Mouse (Mus musculus): ENCODE measurements around the gene Atp13a4. TPM values are rescaled to one million over a fixed set of nuclear protein-coding genes. Genes with fewer than 3 reads are reported as not detected.

The Atp13a4 gene
- polyA plus RNA-seq, 1 experiment: not detected

DNA sequence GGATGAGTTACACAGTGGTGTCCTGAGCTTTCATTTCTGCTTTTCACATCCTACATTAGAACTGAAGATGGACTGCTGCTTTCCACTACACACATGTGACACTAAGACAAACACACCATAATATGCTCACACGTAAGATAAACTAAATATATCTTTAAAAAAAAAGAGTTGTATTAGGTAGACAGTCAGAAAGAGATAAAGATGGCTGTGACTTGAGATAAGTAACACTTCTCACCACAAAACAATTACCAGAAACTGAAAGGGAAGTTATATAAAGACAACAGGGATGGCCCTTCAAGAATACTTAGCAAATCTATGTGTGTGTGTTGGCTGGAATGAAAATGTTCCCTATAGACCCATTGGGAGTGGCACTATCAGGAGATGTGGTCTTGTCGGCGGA is 34.8 kb downstream of the Atp13a4 start:
- H3K27ac ChIP-seq (ENCODE audit: insufficient read depth, low read depth, low read length): no peak overlapping the region
- no peak overlapping the region for H3K4me3 ChIP-seq (ENCODE audit: insufficient read depth, low read depth, low read length)
- no peaks in the 10 kb centered on the region for H3K4me1 ChIP-seq (ENCODE audit: control insufficient read depth, insufficient read depth, low read length)
- WGBS: 94% methylated on average over 3 of the region's 3 CpGs
- TF ChIP-seq POLR2A (IDR thresholded peaks at IDR 0.05; ENCODE audit: insufficient read depth, low read depth, low read length): no peak
- TF ChIP-seq CTCF (IDR thresholded peaks at IDR 0.05; ENCODE audit: insufficient read depth, low read depth, low read length): no peak

DNA sequence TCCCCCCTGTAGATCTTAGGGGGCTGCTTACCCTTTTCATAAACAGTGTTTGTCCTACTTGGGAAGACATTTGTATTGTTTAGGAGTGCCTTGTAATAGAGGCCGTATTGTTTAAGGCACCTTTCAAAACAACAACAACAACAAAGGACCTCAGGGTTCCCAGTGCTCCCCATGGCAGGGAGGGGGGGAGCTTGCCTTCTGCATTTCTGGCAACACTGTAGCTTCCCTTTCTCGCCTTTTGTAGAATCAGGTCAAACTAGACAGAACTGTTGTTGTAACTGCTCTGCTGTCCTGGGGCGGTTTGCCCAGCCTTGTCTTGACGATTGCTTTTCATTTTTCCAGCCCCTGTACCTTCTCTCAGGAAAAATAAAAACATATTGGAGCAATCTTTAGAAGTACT is 40.0 kb downstream of the Atp13a4 start:
- TF ChIP-seq POLR2A (IDR thresholded peaks at IDR 0.05; ENCODE audit: insufficient read depth, low read depth, low read length) (no peak), CTCF (IDR thresholded peaks at IDR 0.05; ENCODE audit: insufficient read depth, low read depth, low read length) (no peak)
- Histone ChIP-seq H3K27ac (ENCODE audit: insufficient read depth, low read depth, low read length) (no peak overlapping the region), H3K4me3 (ENCODE audit: insufficient read depth, low read depth, low read length) (no peak overlapping the region), H3K4me1 (ENCODE audit: control insufficient read depth, insufficient read depth, low read length) (no peaks in the 10 kb centered on the region)
- WGBS: 61% methylated on average over 4 of the region's 4 CpGs

DNA sequence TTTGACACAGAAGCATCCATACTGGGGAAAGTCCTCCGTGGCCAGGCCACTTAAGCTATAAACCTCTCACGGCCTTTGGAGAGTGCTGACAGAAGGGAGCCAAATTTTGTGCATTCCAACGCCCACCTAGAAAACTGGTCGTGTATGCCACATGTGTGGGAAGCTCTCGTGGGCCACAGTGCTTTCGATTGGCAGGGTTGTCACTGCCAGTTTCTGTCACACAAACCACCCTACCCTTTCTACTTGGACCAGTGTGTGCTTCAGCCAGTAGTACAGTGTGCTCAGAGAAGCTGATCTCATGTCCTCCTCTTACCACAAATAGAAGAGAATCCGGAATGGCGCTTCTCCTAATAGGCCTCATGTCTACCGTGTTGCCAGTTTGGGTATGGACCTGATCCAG is 40.5 kb downstream of the Atp13a4 start:
- no peak overlapping the region for H3K27ac ChIP-seq (ENCODE audit: insufficient read depth, low read depth, low read length)

DNA sequence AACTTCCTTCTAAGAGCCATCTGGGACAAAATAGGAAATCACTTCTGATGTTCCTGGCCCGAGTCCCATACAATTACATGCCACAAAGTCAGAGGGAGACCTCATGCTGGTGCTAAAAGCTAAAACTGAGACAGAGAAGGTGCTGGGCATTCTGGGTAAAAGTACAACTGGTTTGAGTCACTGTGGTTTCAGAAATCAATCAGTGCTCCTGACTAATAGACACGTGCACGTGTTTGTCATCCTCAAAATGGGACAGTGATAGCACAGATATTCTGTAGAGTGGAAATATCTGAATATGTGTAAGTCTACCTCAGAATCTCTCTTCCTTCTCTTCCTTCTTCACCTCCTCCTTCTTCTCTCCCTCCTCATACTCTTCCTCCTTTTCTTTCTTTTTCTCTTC is 53.6 kb downstream of the Atp13a4 start:
- no peak overlapping the region for H3K27ac ChIP-seq (ENCODE audit: insufficient read depth, low read depth, low read length)
- no peaks in the 10 kb centered on the region for H3K4me1 ChIP-seq (ENCODE audit: control insufficient read depth, insufficient read depth, low read length)
- no peak overlapping the region for H3K4me3 ChIP-seq (ENCODE audit: insufficient read depth, low read depth, low read length)
- WGBS: 88% methylated on average over 3 of the region's 3 CpGs
- no peak for TF ChIP-seq CTCF (IDR thresholded peaks at IDR 0.05; ENCODE audit: insufficient read depth, low read depth, low read length)
- no peak for TF ChIP-seq POLR2A (IDR thresholded peaks at IDR 0.05; ENCODE audit: insufficient read depth, low read depth, low read length)

More for the DNA sequence above, 40.5 kb downstream of the Atp13a4 start:
- no peak overlapping the region for H3K4me3 ChIP-seq (ENCODE audit: insufficient read depth, low read depth, low read length)
- H3K4me1 ChIP-seq (ENCODE audit: control insufficient read depth, insufficient read depth, low read length): no peaks in the 10 kb centered on the region
- TF ChIP-seq CTCF (IDR thresholded peaks at IDR 0.05; ENCODE audit: insufficient read depth, low read depth, low read length) (no peak), POLR2A (IDR thresholded peaks at IDR 0.05; ENCODE audit: insufficient read depth, low read depth, low read length) (no peak)
- 80% methylated on average over 9 of the region's 9 CpGs for WGBS

DNA sequence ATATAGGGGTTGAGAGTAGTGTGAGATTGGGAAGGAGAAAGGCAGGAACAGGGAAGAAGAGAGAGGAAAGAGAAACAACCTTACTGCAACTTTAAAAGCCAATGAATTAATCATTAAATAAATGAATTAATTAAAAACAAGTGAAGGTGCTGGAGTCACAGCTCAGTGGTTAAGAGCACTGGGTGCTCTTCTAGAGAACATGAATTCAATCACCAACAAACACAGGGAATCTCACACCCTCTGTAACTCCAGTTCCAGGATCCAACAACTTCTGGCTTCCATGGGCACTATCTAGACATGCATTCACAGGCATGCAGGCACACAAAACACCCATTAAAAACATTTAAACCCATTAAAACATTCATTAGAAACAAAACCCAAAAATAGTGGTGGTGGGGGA is 63.2 kb downstream of the Atp13a4 start:
- H3K4me1 ChIP-seq (ENCODE audit: control insufficient read depth, insufficient read depth, low read length): no peaks in the 10 kb centered on the region
- no peak for TF ChIP-seq CTCF (IDR thresholded peaks at IDR 0.05; ENCODE audit: insufficient read depth, low read depth, low read length)
- no peak for TF ChIP-seq POLR2A (IDR thresholded peaks at IDR 0.05; ENCODE audit: insufficient read depth, low read depth, low read length)
- no peak overlapping the region for H3K4me3 ChIP-seq (ENCODE audit: insufficient read depth, low read depth, low read length)
- no peak overlapping the region for H3K27ac ChIP-seq (ENCODE audit: insufficient read depth, low read depth, low read length)

DNA sequence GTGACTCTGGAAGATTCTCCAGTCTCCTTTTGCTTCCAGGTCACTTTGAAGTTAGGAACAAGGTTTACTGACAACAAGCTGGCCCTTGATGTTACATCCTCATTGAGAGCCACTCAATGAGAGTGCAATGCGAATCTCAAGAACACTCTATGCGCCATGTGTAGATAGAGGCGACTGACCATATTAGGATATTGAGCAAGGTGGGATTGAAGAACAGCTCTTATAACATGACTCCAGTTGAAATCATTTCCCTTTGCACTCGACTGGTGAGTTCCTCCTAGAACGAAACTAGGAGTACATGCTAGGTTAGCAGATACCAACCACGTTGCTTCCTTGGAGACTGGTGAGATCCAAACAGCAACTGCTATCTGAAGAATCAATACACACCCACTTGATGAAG is 64.3 kb downstream of the Atp13a4 start:
- Histone ChIP-seq H3K4me1 (ENCODE audit: control insufficient read depth, insufficient read depth, low read length) (no peaks in the 10 kb centered on the region), H3K27ac (ENCODE audit: insufficient read depth, low read depth, low read length) (no peak overlapping the region), H3K4me3 (ENCODE audit: insufficient read depth, low read depth, low read length) (no peak overlapping the region)
- TF ChIP-seq CTCF (IDR thresholded peaks at IDR 0.05; ENCODE audit: insufficient read depth, low read depth, low read length): no peak
- no peak for TF ChIP-seq POLR2A (IDR thresholded peaks at IDR 0.05; ENCODE audit: insufficient read depth, low read depth, low read length)
- 93% methylated on average over 6 of the region's 6 CpGs for WGBS

DNA sequence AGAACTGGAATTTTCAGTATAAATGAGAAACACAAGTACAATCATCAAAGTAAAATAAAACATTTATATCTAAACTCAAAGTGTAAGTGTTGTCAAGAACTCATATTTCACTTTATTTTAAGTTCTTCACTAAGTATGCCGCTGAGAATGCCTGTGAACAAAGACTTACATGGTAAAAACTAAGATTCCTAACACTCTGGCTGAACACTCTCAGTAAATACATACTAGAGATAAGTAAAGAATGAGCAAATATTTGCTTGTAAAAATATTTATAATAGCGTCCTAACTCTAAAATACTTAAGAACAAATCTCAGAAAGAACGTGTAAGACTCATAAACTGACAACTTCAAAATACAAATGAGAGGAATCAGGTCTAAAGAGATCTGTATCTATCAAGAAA is 80.9 kb downstream of the Atp13a4 start:
- Histone ChIP-seq H3K4me3 (ENCODE audit: insufficient read depth, low read depth, low read length) (no peak overlapping the region), H3K4me1 (ENCODE audit: control insufficient read depth, insufficient read depth, low read length) (no peaks in the 10 kb centered on the region), H3K27ac (ENCODE audit: insufficient read depth, low read depth, low read length) (no peak overlapping the region)
- TF ChIP-seq CTCF (IDR thresholded peaks at IDR 0.05; ENCODE audit: insufficient read depth, low read depth, low read length) (no peak), POLR2A (IDR thresholded peaks at IDR 0.05; ENCODE audit: insufficient read depth, low read depth, low read length) (no peak)
- 87% methylated on average over 3 of the region's 3 CpGs for whole genome bisulfite sequencing

DNA sequence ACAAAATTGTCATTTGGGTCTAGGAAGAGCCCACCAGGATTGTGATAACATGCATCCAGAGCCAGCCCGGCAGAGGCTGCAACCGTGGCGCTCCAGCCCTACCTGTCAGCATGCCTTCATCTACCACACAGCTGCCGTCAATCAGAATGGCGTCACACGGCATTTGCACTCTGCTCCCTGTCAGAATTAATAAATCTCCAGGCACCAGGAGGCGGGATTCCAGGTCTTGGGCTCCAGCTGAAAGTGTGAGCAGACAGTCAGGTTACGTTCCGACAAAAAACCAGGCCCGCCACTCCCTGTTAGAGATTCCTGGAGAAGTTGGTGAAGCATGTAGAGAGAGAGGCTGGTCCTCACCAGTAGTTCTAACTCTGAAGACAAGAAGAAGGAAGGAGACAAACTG is 85.3 kb downstream of the Atp13a4 start:
- H3K4me1 ChIP-seq (ENCODE audit: control insufficient read depth, insufficient read depth, low read length): no peaks in the 10 kb centered on the region
- no peak overlapping the region for H3K27ac ChIP-seq (ENCODE audit: insufficient read depth, low read depth, low read length)
- WGBS: 94% methylated on average over 10 of the region's 10 CpGs
- no peak overlapping the region for H3K4me3 ChIP-seq (ENCODE audit: insufficient read depth, low read depth, low read length)
- TF ChIP-seq POLR2A (IDR thresholded peaks at IDR 0.05; ENCODE audit: insufficient read depth, low read depth, low read length) (no peak), CTCF (IDR thresholded peaks at IDR 0.05; ENCODE audit: insufficient read depth, low read depth, low read length) (no peak)

DNA sequence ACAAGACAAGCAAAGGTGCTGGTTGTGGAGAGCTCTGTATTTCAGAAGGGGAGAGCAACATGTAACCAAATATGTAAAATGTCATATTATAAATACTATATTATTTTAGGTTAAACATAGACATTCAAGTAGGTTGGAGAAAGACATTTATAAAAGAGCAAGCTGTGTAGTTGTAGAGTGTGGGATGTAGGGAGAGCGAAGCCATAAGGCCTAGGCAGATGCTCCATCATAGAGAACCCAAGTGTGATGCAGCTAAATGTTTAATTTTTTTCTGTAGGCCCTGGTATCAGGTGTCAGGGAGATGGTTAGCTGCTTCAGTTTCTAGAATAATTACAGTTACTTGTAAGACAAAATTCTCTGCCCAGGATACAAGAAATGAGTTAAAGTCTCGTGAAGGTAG is 87.8 kb downstream of the Atp13a4 start:
- WGBS: 95% methylated on average over 2 of the region's 2 CpGs
- H3K4me3 ChIP-seq (ENCODE audit: insufficient read depth, low read depth, low read length): no peak overlapping the region
- no peak overlapping the region for H3K27ac ChIP-seq (ENCODE audit: insufficient read depth, low read depth, low read length)
- no peaks in the 10 kb centered on the region for H3K4me1 ChIP-seq (ENCODE audit: control insufficient read depth, insufficient read depth, low read length)
- TF ChIP-seq POLR2A (IDR thresholded peaks at IDR 0.05; ENCODE audit: insufficient read depth, low read depth, low read length) (no peak), CTCF (IDR thresholded peaks at IDR 0.05; ENCODE audit: insufficient read depth, low read depth, low read length) (no peak)

DNA sequence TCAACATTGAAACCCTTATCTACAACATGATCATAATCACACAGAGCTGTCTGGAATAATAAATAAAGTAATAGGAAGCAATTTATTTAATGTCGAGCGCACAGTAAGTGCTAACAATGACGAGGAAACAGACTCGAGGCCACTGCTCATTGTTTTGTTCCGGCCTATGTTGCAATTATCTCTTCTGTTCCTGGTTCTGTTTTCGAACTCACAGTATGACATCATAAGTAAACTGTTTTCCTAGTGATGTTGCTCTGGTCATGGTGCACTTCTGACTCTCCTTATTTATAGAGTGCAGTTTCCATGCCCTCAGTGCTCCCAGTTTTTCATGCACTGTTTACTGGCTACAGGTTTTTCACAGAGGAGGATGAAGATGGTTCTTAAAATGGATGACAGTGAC is 91.4 kb downstream of the Atp13a4 start:
- TF ChIP-seq CTCF (IDR thresholded peaks at IDR 0.05; ENCODE audit: insufficient read depth, low read depth, low read length): no peak
- TF ChIP-seq POLR2A (IDR thresholded peaks at IDR 0.05; ENCODE audit: insufficient read depth, low read depth, low read length): no peak
- 74% methylated on average over 6 of the region's 6 CpGs for WGBS
- Histone ChIP-seq H3K4me1 (ENCODE audit: control insufficient read depth, insufficient read depth, low read length) (no peaks in the 10 kb centered on the region), H3K27ac (ENCODE audit: insufficient read depth, low read depth, low read length) (no peak overlapping the region), H3K4me3 (ENCODE audit: insufficient read depth, low read depth, low read length) (no peak overlapping the region)
